Comparison of ENCODE assay signal across 20 mouse cellular contexts in the genomic region with DNA sequence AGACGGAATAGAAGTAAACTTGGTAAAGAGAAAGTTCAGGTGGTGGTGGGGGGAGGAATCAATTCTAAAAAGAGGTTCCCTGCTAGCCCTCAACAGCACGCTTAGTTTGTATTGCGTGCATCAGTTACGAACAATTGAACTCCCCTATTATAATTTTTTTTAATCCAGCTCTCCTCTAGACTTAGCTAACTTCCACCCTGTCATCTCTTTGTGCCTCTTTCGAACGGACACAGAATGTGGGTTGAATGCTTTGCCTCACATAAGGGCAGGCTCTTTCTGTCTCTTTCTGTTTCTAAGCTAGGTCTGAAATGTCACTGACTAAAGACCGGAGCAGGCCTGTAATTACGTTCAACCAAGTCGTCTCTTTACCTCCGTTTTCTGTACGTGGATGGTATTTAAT. TPM values are rescaled to one million over a fixed set of nuclear protein-coding genes. Genes with fewer than 3 reads are reported as not detected.
A peak's percentile ranks its signal among the peaks of the same experiment; 100 is the strongest.
DNase-seq lines count a peak whose midpoint lies in the region; ATAC-seq and TF ChIP-seq lines count a peak whose summit lies in the region.
"Had no signal": no experiment of that assay in that cellular context is flagged by ENCODE, and none has a peak within 500 bp of the region (broad histone marks: within the 10 kb centered on the region; RNA-seq: fewer than 3 reads in every experiment).

No protein-coding gene starts in this region.

- H3K4me2 ChIP-seq in hindbrain, embryonic 13.5 days, result no peak overlapping the region
- no peak overlapping the region for H3K4me2 ChIP-seq in hindbrain, postnatal 0 days (ENCODE audit: low read depth, low read length)
- H3K4me2 ChIP-seq: intestine, embryonic 15.5 days; kidney, embryonic 15.5 days; limb, embryonic 15.5 days had no signal

- no peak for TF ChIP-seq CTCF in hindbrain, postnatal 0 days (IDR thresholded peaks at IDR 0.05; ENCODE audit: low read depth)

- H3K4me3 ChIP-seq in hindbrain, embryonic 13.5 days, result no peak overlapping the region
- no peak overlapping the region for H3K4me3 ChIP-seq in hindbrain, postnatal 0 days (ENCODE audit: low read length)
- H3K4me3 ChIP-seq in forebrain, embryonic 10.5 days, result no peak overlapping the region
- H3K4me3 ChIP-seq: intestine, embryonic 15.5 days; kidney, embryonic 15.5 days; limb, embryonic 15.5 days had no signal

- no peak for ATAC-seq in hindbrain, embryonic 13.5 days (ENCODE audit: low FRiP score)
- no peak for ATAC-seq in hindbrain, postnatal 0 days
- peak; percentile 8 for ATAC-seq in inflammation-experienced regulatory T-cells, adult 6 months
- ATAC-seq in monocyte, adult 5-6 weeks (replicated peaks; ENCODE audit: insufficient number of reproducible peaks, low FRiP score, low TSS enrichment, poor library complexity, severe bottlenecking), result no peak

- no peaks in the 10 kb centered on the region for H3K36me3 ChIP-seq in hindbrain, embryonic 13.5 days
- no peaks in the 10 kb centered on the region for H3K36me3 ChIP-seq in hindbrain, postnatal 0 days (ENCODE audit: insufficient read depth, low read length)
- 0 out of 2 replicates have a peak, but pooled peaks cover 3% of the 10 kb centered on the region for H3K36me3 ChIP-seq in forebrain, embryonic 10.5 days (replicated peaks)
- H3K36me3 ChIP-seq: intestine, embryonic 15.5 days; kidney, embryonic 15.5 days; limb, embryonic 15.5 days had no signal

- H3K9me3 ChIP-seq in hindbrain, embryonic 13.5 days, result no peaks in the 10 kb centered on the region
- no peaks in the 10 kb centered on the region for H3K9me3 ChIP-seq in hindbrain, postnatal 0 days (ENCODE audit: low read length)
- H3K9me3 ChIP-seq in forebrain, embryonic 10.5 days, result no peaks in the 10 kb centered on the region
- H3K9me3 ChIP-seq: intestine, embryonic 15.5 days; kidney, embryonic 15.5 days; limb, embryonic 15.5 days had no signal

- peak overlapping the region; percentile 5; the same call in 1 of the 2 replicates for H3K27ac ChIP-seq in hindbrain, embryonic 13.5 days
- H3K27ac ChIP-seq in hindbrain, postnatal 0 days, result no peak overlapping the region
- H3K27ac ChIP-seq in forebrain, embryonic 10.5 days, result peak overlapping the region; percentile 79
- H3K27ac ChIP-seq: intestine, embryonic 15.5 days; limb, embryonic 15.5 days; stomach, postnatal 0 days had no signal

- H3K9ac ChIP-seq in hindbrain, embryonic 13.5 days, result no peak overlapping the region
- no peak overlapping the region for H3K9ac ChIP-seq in hindbrain, postnatal 0 days (replicated peaks; ENCODE audit: low read length)
- H3K9ac ChIP-seq: intestine, embryonic 15.5 days; kidney, embryonic 15.5 days; limb, embryonic 15.5 days had no signal

- H3K27me3 ChIP-seq in hindbrain, embryonic 13.5 days, result 0 out of 2 replicates have a peak, but pooled peaks cover 6% of the 10 kb centered on the region
- no peaks in the 10 kb centered on the region for H3K27me3 ChIP-seq in hindbrain, postnatal 0 days (ENCODE audit: insufficient read depth, low read length)
- H3K27me3 ChIP-seq in forebrain, embryonic 10.5 days (ENCODE audit: poor library complexity, severe bottlenecking), result peaks cover 56% of the 10 kb centered on the region
- H3K27me3 ChIP-seq: intestine, embryonic 15.5 days; kidney, embryonic 15.5 days; limb, embryonic 15.5 days had no signal

- H3K4me1 ChIP-seq in hindbrain, embryonic 13.5 days (replicated peaks), result peaks cover 97% of the 10 kb centered on the region
- H3K4me1 ChIP-seq in hindbrain, postnatal 0 days (ENCODE audit: insufficient read depth, low read length), result peaks cover 21% of the 10 kb centered on the region
- peaks cover 99% of the 10 kb centered on the region for H3K4me1 ChIP-seq in forebrain, embryonic 10.5 days

- 44% methylated on average over 11 of the region's 11 CpGs for WGBS in hindbrain, embryonic 13.5 days
- 65% methylated on average over 11 of the region's 11 CpGs for WGBS in hindbrain, postnatal 0 days
- 41% methylated on average over 11 of the region's 11 CpGs for WGBS in forebrain, embryonic 10.5 days

- no peak for DNase-seq in hindbrain, postnatal 0 days (ENCODE audit: low spot score)
- peak; percentile 66 for DNase-seq in CD4-positive, CD25-positive, alpha-beta regulatory T cell, adult 2 months (ENCODE audit: low read depth, low spot score)
- DNase-seq in forebrain, embryonic 10.5 days (ENCODE audit: extremely low spot score, low spot score), result no peak
- DNase-seq in frontal cortex, postnatal 10 days (ENCODE audit: low spot score in 2 of 2), result no peak
- DNase-seq: adrenal gland, postnatal 10 days; cerebellum, adult 2 months; embryo, embryonic 11 days; gastrocnemius, postnatal 14 days; heart, postnatal 14 days; lung, adult 18-20 months; lung, postnatal 4 days; right cerebral cortex, postnatal 14 days; thymus, postnatal 14 days had no signal

RNA-seq across cellular contexts. Expression of a gene that starts 28.9 kb away (rescaled TPM):
- 27.0 and 31.0 TPM in 2 replicates for polyA plus RNA-seq in hindbrain, embryonic 13.5 days (2015; fragmentation: Nextera tagmentation; extraction: Ambion mirVana)
- total RNA-seq in hindbrain, postnatal 0 days (2014; rRNA removed), result 30.0 and 31.6 TPM in 2 replicates
- polyA plus RNA-seq in hindbrain, postnatal 0 days (2015; fragmentation: Nextera tagmentation; extraction: Ambion mirVana), result 9.8 and 12.0 TPM in 2 replicates
- polyA plus RNA-seq in forebrain, embryonic 10.5 days (2016; fragmentation: Nextera tagmentation; extraction: Ambion mirVana), result 3.4 and 5.5 TPM in 2 replicates
- 10 to 100 TPM; 26.0 to 46.3 (median 40.8) TPM for polyA plus RNA-seq in inflammation-experienced regulatory T-cells, adult 6 months (2017; shearing (Covaris generic))
- 0.76 to 1.8 TPM (median 0.85 TPM) in 3 replicates for total RNA-seq in monocyte, adult 5-6 weeks (2017)
